Comparison of ENCODE assay signal across 8 mouse cellular contexts in genomic region chr11:30091892-30092291, GRCm38 (mm10).
DNase-seq lines count a peak whose midpoint lies in the region; TF ChIP-seq lines count a peak whose summit lies in the region.

No protein-coding gene starts in this region.

- no peak for TF ChIP-seq POLR2A in spleen, adult 2 months (IDR thresholded peaks at IDR 0.05; ENCODE audit: low read depth, low read length)

- H3K27me3 ChIP-seq in spleen, adult 2 months (ENCODE audit: control insufficient read depth, insufficient read depth, low read length) = no peaks in the 10 kb centered on the region

- no peak overlapping the region for H3K4me3 ChIP-seq in gastrocnemius, adult 2 months
- H3K4me3 ChIP-seq in spleen, adult 2 months (ENCODE audit: extremely low read depth, insufficient read depth, insufficient read length) = no peak overlapping the region

- intact Hi-C loops in gastrocnemius, adult 2 months (cut with DNase I) = loop anchor here (5.0 kb wide), 1 partner anchor 565 kb away; no protein-coding TSS in a partner anchor

- DNase-seq in gastrocnemius, adult 2 months = no peak
- no peak for DNase-seq in gastrocnemius, adult 18-20 months (ENCODE audit: low spot score)
- no peak for DNase-seq in spleen, adult 2 months (ENCODE audit: low read depth in 1 of 2, low spot score in 2 of 2)
- no peak for DNase-seq in spleen, postnatal 14 days (ENCODE audit: low spot score in 2 of 2)
- DNase-seq in cerebellum, adult 9-11 months = peak; percentile 30
- peak; percentile 10 for DNase-seq in thymus, postnatal 25 days
- DNase-seq in urinary bladder, adult 18-20 months (ENCODE audit: low spot score in 2 of 2) = no peak
- no peak for DNase-seq in testis, postnatal 14 days (ENCODE audit: low spot score)

- no peaks in the 10 kb centered on the region for H3K36me3 ChIP-seq in spleen, adult 2 months (ENCODE audit: control insufficient read depth, insufficient read depth, low read length)

- 70% methylated on average over 4 of the region's 4 CpGs for WGBS in spleen, adult 2 months

- H3K27ac ChIP-seq in gastrocnemius, adult 2 months = no peak overlapping the region
- H3K27ac ChIP-seq in spleen, adult 2 months (ENCODE audit: insufficient read depth, low read length) = no peak overlapping the region

- TF ChIP-seq CTCF in gastrocnemius, adult 2 months (IDR thresholded peaks at IDR 0.05) = peak; percentile 62
- TF ChIP-seq CTCF in spleen, adult 2 months (IDR thresholded peaks at IDR 0.05; ENCODE audit: extremely low read depth, insufficient read depth, insufficient read length, insufficient replicate concordance) = peak; percentile 18; the same call in 1 of the 2 replicates

- no peaks in the 10 kb centered on the region for H3K4me1 ChIP-seq in spleen, adult 2 months (ENCODE audit: control insufficient read depth, insufficient read depth, insufficient read length)

Comparison
In these comparisons a context has a peak if more than half of its experiments do, and no peak if none do; other contexts are left out.
1. DNase-seq: peak in cerebellum, adult 9-11 months (single experiment) and thymus, postnatal 25 days (single experiment); none in gastrocnemius, adult 2 months (single experiment), gastrocnemius, adult 18-20 months (single experiment), spleen, adult 2 months (0 of 2), spleen, postnatal 14 days (0 of 2), urinary bladder, adult 18-20 months (0 of 2) and testis, postnatal 14 days (single experiment).